Mouse (Mus musculus): ENCODE data around the gene Nav2.

Nav2 gene

GRCm38 (mm10) chr7:49562851-49563250 lies 654.3 kb downstream of the Nav2 start:
- DNase-seq (ENCODE audit: low spot score), result peak; percentile 50

- DNase-seq (ENCODE audit: low spot score), result no peak
Observed at GRCm38 (mm10) chr7:49565084-49565483, 656.6 kb downstream of the Nav2 start.

GRCm38 (mm10) chr7:49565798-49566197 lies 657.3 kb downstream of the Nav2 start:
- DNase-seq (ENCODE audit: low spot score), result no peak

GRCm38 (mm10) chr7:49567346-49568034 lies 659.0 kb downstream of the Nav2 start:
- DNase-seq (ENCODE audit: low spot score), result no peak

- no peak for DNase-seq (ENCODE audit: low spot score)
Observed at GRCm38 (mm10) chr7:49569646-49570045, 661.1 kb downstream of the Nav2 start.

GRCm38 (mm10) chr7:49571606-49572005 lies 663.1 kb downstream of the Nav2 start:
- DNase-seq (ENCODE audit: low spot score), result no peak

- no peak for DNase-seq (ENCODE audit: low spot score)
Observed at GRCm38 (mm10) chr7:49575226-49575625, 666.7 kb downstream of the Nav2 start.

- DNase-seq (ENCODE audit: low spot score), result no peak
Observed at GRCm38 (mm10) chr7:49577096-49577495, 668.6 kb downstream of the Nav2 start.

- no peak for DNase-seq (ENCODE audit: low spot score)
Observed at GRCm38 (mm10) chr7:49581951-49582350, 673.4 kb downstream of the Nav2 start.

- no peak for DNase-seq (ENCODE audit: low spot score)
Observed at GRCm38 (mm10) chr7:49582551-49582950, 674.0 kb downstream of the Nav2 start.

- DNase-seq (ENCODE audit: low spot score), result no peak
Observed at GRCm38 (mm10) chr7:49583176-49583575, 674.7 kb downstream of the Nav2 start.

- DNase-seq (ENCODE audit: low spot score), result no peak
Observed at GRCm38 (mm10) chr7:49586530-49587120, 678.1 kb downstream of the Nav2 start.

GRCm38 (mm10) chr7:49589635-49590034 lies 681.1 kb downstream of the Nav2 start:
- DNase-seq (ENCODE audit: low spot score), result no peak

GRCm38 (mm10) chr7:49597776-49598175 lies 689.3 kb downstream of the Nav2 start:
- no peak for DNase-seq (ENCODE audit: low spot score)

GRCm38 (mm10) chr7:49598225-49598624 lies 689.7 kb downstream of the Nav2 start:
- DNase-seq (ENCODE audit: low spot score), result no peak

GRCm38 (mm10) chr7:49599950-49600349 lies 691.4 kb downstream of the Nav2 start:
- no peak for DNase-seq (ENCODE audit: low spot score)

- DNase-seq (ENCODE audit: low spot score), result peak; percentile 84
Observed at GRCm38 (mm10) chr7:49601191-49601975, 692.9 kb downstream of the Nav2 start.

- no peak for DNase-seq (ENCODE audit: low spot score)
Observed at GRCm38 (mm10) chr7:49604244-49604643, 695.7 kb downstream of the Nav2 start.

- DNase-seq (ENCODE audit: low spot score), result no peak
Observed at GRCm38 (mm10) chr7:49604965-49605795, 696.7 kb downstream of the Nav2 start.

- peak; percentile 82 for DNase-seq (ENCODE audit: low spot score)
Observed at GRCm38 (mm10) chr7:49616258-49616735, 707.8 kb downstream of the Nav2 start.

GRCm38 (mm10) chr7:49617087-49617486 lies 708.6 kb downstream of the Nav2 start:
- no peak for DNase-seq (ENCODE audit: low spot score)

- no peak for DNase-seq (ENCODE audit: low spot score)
Observed at GRCm38 (mm10) chr7:49620160-49620559, 711.6 kb downstream of the Nav2 start.
